Mouse (Mus musculus) mesoderm, embryonic 11.5 days (tissue): ENCODE data around the gene Ucp1.

Experiments
- DNase-seq: peaks from one replicate; pipeline ENCODE4 v3.0.0-alpha.2; 2012; ENCODE audit warnings: low read depth, low spot score

Ucp1 gene

GRCm38 (mm10) chr8:83331899-83332697 lies 41.9 kb downstream of the Ucp1 start, which contains the start of gene Elmod2:
Gene Elmod2 (minus strand): TSS chr8:83332486.
- peak; percentile 96 for DNase-seq

- DNase-seq: no peak
These were observed 42.7 kb downstream of the Ucp1 start for GRCm38 (mm10) chr8:83332864-83333263.

GRCm38 (mm10) chr8:83342076-83342475 lies 51.9 kb downstream of the Ucp1 start:
- no peak for DNase-seq

- DNase-seq: peak; percentile 22
These were observed 52.5 kb downstream of the Ucp1 start for GRCm38 (mm10) chr8:83342693-83343092.
